Mouse (Mus musculus): ENCODE data around the gene Bbs1. TPM values are rescaled to one million over a fixed set of nuclear protein-coding genes. Genes with fewer than 3 reads are reported as not detected.
"Not testable (repeated sequence)": the region's sequence is repeated elsewhere in the genome, so short reads cannot be mapped to it uniquely, and the experiment has no call there.

The Bbs1 gene
- not detected in 2 replicates for polyA plus RNA-seq (2012; ENCODE audit: insufficient read depth, insufficient read length, low replicate concordance, missing spikeins)

DNA sequence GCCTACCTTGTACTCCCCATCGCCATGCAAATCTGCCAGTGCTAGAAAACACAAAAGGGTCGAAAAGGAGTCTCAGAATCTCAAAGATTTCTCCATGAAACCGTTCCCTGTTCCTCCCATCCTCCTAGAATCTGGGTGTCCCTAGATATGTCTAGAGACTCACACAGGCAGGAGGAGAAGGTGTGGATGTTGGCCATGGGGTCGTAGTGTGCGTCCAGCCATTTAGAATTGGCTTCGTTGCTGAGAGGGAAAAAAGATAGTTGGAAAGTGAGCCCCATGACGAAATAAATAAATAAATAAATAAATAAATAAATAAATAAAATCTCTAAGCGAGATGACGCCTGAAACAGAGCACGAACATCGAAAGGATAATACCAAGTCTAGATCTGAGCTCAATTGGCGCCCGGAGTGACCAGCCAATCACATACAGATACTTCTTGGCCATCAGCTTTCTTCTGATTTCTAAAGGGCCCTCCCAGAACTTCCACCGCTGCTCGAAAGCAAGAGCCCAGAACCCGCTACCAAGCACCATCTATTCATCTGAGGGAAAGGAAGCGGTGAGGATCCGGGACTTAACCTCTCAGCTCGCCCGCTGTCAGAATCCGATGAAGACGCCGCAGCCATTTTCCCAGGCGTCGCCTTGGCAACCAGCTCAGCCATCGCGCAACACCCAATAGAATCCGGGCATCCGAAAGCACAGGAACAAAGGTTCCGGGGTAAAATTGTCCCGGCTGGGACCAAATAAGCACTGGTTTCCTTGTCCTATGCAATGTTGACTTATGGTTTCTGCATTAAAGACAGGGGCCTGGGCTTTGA is at the start of gene Bbs1:
Bbs1 (minus strand) TSS at position 650 of the 816 bp plus-strand sequence.
- Histone ChIP-seq H3K27ac (ENCODE audit: insufficient read depth, low read depth, low read length) (peak within 1 kb of the TSS; percentile 53; the same call in 1 of the 2 replicates), H3K4me1 (ENCODE audit: control insufficient read depth, insufficient read depth, low read length) (no peaks in the 10 kb centered on the region), H3K4me3 (ENCODE audit: insufficient read depth, low read depth, low read length) (peak within 1 kb of the TSS; percentile 85)
- TF ChIP-seq POLR2A (IDR thresholded peaks at IDR 0.05; ENCODE audit: insufficient read depth, low read depth, low read length) = peak; percentile 56; the same call in 1 of the 2 replicates
- no peak for TF ChIP-seq CTCF (IDR thresholded peaks at IDR 0.05; ENCODE audit: insufficient read depth, low read depth, low read length)
- 2% methylated on average over 31 of the region's 31 CpGs for WGBS

DNA sequence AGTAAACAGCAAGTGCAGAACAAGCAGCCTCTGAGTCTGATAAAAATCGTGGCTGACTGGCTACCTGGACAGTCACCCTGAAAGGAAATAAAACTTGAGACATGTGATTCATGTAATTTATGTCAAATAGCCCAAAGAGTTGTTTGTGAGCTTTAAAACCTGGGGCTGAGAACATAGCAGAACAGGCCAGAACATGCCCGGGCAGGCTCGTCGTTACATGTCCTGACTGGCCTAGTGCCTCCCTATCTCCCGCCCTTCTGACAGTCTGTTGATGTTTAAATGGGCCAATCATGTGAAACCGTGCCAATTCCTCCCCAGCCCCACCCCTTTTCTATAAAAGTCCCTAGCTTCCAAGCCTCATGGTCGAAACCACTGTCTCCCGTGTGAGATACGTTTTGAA is 42.2 kb upstream of the Bbs1 start:
- not testable (repeated sequence) for H3K4me1 ChIP-seq (ENCODE audit: control insufficient read depth, insufficient read depth, low read length); H3K4me3 ChIP-seq (ENCODE audit: insufficient read depth, low read depth, low read length); H3K27ac ChIP-seq (ENCODE audit: insufficient read depth, low read depth, low read length)
- 86% methylated on average over 9 of the region's 9 CpGs for WGBS

DNA sequence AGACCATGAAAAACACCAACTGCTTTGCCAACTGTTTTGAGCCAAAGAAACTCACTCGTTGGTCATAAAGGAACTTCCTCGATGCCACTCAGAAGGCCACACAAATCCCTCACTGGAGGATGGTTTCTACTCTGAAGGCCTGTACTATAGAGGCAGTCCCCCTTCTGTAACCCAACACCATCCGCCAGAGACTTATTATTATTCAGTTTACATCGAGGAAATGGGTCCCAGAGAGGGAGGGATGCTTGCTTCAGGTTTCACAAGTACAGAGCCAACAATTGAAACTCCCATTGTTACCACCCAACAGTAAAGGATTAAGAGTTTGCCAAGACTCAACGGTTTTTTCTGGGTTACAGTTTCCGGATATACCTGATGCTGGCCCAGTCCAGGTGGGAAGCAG is 39.1 kb upstream of the Bbs1 start:
- TF ChIP-seq POLR2A (IDR thresholded peaks at IDR 0.05; ENCODE audit: insufficient read depth, low read depth, low read length) = no peak
- no peak for TF ChIP-seq CTCF (IDR thresholded peaks at IDR 0.05; ENCODE audit: insufficient read depth, low read depth, low read length)
- H3K27ac ChIP-seq (ENCODE audit: insufficient read depth, low read depth, low read length) = no peak overlapping the region
- 35% methylated on average over 6 of the region's 6 CpGs for WGBS
- H3K4me1 ChIP-seq (ENCODE audit: control insufficient read depth, insufficient read depth, low read length) = peaks cover 8% of the 10 kb centered on the region
- H3K4me3 ChIP-seq (ENCODE audit: insufficient read depth, low read depth, low read length) = no peak overlapping the region

DNA sequence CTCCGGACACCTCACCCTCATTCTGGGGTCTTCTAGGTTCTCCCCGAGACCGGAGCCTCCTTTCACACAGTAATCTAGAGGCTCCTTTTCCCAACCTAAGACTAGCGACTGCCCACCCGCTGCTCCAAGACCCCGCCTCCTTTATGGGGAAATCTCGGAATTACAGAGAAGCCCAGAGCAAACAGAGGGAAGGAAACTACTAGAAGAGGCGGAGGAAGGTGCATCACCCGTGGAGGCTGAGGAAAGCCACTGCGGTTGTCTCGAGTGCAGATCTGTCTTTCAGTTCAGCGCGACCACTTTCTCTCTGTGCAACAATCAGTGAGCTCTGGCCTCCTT is 36.8 kb upstream of the Bbs1 start:
- TF ChIP-seq POLR2A (IDR thresholded peaks at IDR 0.05; ENCODE audit: insufficient read depth, low read depth, low read length) (no peak), CTCF (IDR thresholded peaks at IDR 0.05; ENCODE audit: insufficient read depth, low read depth, low read length) (no peak)
- WGBS = 6% methylated on average over 13 of the region's 13 CpGs
- no peak overlapping the region for H3K27ac ChIP-seq (ENCODE audit: insufficient read depth, low read depth, low read length)

DNA sequence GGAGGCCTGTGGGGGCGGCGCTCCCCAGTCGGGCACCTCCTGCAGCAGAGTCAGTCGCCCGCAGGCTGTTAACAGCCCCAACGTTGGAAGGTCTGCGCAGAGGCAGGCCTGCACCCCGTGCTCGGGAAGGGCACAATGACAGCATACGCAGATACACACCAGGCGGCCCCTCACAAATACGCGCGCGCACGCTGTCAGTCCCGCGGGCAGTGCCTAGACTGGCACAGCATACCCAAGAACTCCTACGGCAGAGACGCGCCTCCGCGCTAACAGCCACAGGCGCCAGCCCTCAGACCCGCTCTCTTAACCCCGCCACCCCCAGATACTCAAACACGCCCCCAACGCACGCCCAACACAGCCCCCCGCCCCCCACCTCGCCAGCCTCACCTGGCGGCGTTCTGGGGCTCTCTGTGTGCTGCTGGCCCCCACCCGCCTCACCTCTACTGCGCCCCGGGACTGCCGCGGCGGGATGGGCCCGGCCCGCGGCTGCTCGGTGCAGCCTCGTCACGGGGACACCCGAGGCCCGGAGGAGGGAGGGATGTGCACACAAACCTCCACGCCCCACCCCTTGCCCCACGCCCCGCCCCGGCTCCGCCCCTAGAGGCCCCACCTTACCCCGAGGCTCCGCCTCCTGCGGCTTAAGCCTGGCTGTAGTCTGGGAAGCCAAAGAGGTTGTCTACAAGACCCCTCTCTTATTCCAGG is 36.3 kb upstream of the Bbs1 start, which contains the start of gene Peli3:
Peli3 (minus strand) TSS at position 577 of the 702 bp plus-strand sequence.
- Histone ChIP-seq H3K4me1 (ENCODE audit: control insufficient read depth, insufficient read depth, low read length) (peaks cover 8% of the 10 kb centered on the region), H3K4me3 (ENCODE audit: insufficient read depth, low read depth, low read length) (peak within 1 kb of the TSS; percentile 71), H3K27ac (ENCODE audit: insufficient read depth, low read depth, low read length) (no peak within 1 kb of the TSS)
- TF ChIP-seq CTCF (IDR thresholded peaks at IDR 0.05; ENCODE audit: insufficient read depth, low read depth, low read length) (no peak), POLR2A (IDR thresholded peaks at IDR 0.05; ENCODE audit: insufficient read depth, low read depth, low read length) (0 out of 2 replicates have a peak, but pooled peaks have one; percentile 39)
- WGBS = under 1% methylated on average over 50 of the region's 55 CpGs

More for the DNA sequence above, 36.8 kb upstream of the Bbs1 start:
- Histone ChIP-seq H3K4me1 (ENCODE audit: control insufficient read depth, insufficient read depth, low read length) (peaks cover 8% of the 10 kb centered on the region), H3K4me3 (ENCODE audit: insufficient read depth, low read depth, low read length) (peak overlapping the region; percentile 71)

DNA sequence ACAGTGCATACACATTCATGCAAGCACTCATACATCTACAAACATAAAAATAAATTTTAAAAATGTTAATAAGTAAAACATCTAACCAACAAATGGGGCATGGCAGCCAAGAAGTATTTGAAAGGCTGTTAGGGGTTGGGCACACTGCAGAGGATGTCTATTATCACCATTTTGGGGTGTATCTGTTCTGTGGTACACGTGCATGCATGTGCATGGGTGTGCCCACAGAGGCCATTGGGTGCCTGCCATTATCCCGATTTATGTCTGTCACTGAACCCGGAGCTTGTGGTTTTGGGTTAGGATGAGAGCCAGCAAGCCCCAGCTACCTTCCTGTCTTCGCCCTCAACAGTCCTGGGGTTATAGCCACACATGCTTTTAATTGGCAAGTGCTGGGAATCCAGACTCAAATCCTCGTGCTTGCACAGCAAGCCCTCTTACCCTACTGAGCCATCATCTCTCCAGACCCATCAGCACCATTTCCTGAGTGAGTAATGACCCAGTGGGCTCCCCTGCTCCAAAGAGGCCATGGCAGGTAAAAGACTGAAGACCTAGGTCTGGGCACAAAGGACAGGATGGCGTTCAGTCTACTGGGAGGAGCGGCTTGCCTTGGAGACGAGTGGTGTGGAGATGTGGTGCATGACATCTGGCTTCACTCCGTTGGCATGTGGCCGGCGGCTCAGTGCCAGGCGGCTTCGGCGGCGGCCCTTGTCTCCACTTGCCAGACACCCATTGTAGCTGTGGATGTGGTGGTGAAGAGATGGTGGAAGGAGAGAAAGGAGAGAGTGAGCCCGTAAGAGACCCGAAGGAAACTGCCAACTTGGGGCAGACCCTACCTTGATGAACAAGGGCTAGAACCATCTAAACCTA is 31.2 kb upstream of the Bbs1 start:
- Histone ChIP-seq H3K27ac (ENCODE audit: insufficient read depth, low read depth, low read length) (no peak overlapping the region), H3K4me1 (ENCODE audit: control insufficient read depth, insufficient read depth, low read length) (peaks cover 3% of the 10 kb centered on the region), H3K4me3 (ENCODE audit: insufficient read depth, low read depth, low read length) (no peak overlapping the region)
- WGBS = 76% methylated on average over 17 of the region's 17 CpGs
- TF ChIP-seq CTCF (IDR thresholded peaks at IDR 0.05; ENCODE audit: insufficient read depth, low read depth, low read length) = no peak
- no peak for TF ChIP-seq POLR2A (IDR thresholded peaks at IDR 0.05; ENCODE audit: insufficient read depth, low read depth, low read length)

DNA sequence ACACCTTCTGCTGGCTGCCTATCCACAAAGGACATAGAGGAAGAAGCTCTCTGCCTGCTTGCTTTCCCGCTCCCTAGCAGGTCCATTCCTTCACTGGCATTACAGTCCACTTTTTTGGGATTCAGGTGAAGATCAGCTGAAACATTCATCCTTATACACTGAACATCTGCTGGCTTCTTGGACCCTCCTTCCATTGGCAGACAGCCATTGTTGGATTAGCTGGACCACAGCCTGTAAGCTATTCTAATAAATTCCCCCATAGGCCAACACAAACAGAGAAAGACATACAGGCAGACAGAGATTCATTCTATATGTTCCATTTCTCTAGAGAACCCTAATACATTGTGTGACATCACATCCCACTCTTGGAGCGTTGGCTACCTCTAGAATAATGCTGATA is 30.5 kb upstream of the Bbs1 start:
- Histone ChIP-seq H3K27ac (ENCODE audit: insufficient read depth, low read depth, low read length) (no peak overlapping the region), H3K4me3 (ENCODE audit: insufficient read depth, low read depth, low read length) (no peak overlapping the region), H3K4me1 (ENCODE audit: control insufficient read depth, insufficient read depth, low read length) (peaks cover 3% of the 10 kb centered on the region)
- 77% methylated on average over 2 of the region's 2 CpGs for WGBS
- no peak for TF ChIP-seq POLR2A (IDR thresholded peaks at IDR 0.05; ENCODE audit: insufficient read depth, low read depth, low read length)
- TF ChIP-seq CTCF (IDR thresholded peaks at IDR 0.05; ENCODE audit: insufficient read depth, low read depth, low read length) = no peak

DNA sequence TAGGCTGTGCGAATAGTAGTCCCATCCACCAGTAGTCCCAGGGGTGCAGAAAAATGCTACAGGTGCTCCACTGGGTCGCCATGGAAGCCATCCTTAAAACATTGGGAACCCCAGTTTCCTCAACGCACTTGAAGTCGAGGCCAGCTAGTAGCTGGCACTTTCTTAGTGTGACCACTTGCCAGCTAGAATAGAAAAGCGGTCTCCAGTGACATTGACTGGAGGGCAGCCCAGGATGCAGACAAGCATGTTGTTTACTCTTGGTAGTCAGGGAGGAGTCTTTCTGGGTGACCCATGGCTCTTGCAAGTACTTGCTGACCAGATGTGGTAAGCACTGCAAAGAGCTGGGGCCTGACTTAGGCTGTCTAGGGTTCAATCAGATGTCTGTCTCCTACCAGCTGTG is 22.4 kb upstream of the Bbs1 start:
- WGBS = 37% methylated on average over 5 of the region's 5 CpGs
- H3K27ac ChIP-seq (ENCODE audit: insufficient read depth, low read depth, low read length) = no peak overlapping the region
- H3K4me3 ChIP-seq (ENCODE audit: insufficient read depth, low read depth, low read length) = no peak overlapping the region

More for the DNA sequence above, 22.4 kb upstream of the Bbs1 start:
- peaks cover 12% of the 10 kb centered on the region for H3K4me1 ChIP-seq (ENCODE audit: control insufficient read depth, insufficient read depth, low read length)
- TF ChIP-seq POLR2A (IDR thresholded peaks at IDR 0.05; ENCODE audit: insufficient read depth, low read depth, low read length) (no peak), CTCF (IDR thresholded peaks at IDR 0.05; ENCODE audit: insufficient read depth, low read depth, low read length) (no peak)
